ENCODE assay signal across 8 mouse cellular contexts in the genomic region with DNA sequence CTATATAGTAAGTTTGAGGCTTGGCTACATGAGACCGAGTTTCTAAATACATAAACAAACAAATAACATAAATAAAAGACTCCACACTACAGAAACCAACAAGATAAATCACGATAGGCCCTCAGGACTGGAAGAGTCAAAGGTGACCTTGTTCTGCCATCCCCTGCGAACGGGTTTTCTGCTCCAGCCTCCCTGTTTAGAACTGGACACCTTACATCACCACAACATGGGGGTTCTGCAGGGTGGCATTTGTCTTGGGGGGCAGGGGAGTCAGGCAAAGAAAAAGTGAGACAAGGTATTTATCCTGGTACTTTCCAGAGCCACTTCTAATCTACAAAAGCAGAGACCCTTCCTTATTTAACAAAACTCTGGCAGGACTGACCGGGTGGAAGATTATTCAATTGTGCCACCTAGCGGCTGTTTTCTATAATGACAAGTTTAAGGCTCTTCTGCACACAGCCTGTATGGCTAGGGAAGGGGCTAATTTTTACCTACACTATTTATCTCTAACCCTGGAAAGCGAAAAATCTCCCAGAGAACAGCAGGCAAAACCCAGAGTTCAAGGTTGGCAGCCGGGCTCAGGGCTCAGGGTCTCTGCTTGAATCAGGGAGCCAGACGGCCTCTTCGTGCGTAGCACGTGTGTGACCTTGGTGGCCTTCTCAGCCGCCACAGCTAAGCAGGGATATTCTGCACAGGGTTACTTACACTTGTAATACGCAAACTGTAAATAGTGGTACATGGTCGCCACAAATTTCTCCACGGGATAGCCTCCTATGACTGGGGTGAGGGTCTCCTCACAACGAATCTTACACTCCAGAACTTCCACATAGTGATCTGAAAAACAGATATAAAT. TPM values are rescaled to one million over a fixed set of nuclear protein-coding genes. Genes with fewer than 3 reads are reported as not detected.
DNase-seq lines count a peak whose midpoint lies in the region; ATAC-seq lines count a peak whose summit lies in the region.

No protein-coding gene starts in this region.

- ATAC-seq in erythroblast, adult 5-6 weeks (replicated peaks; ENCODE audit: low FRiP score, poor library complexity, severe bottlenecking) = peak; percentile 65
- peak; percentile 82 for ATAC-seq in megakaryocyte, adult 5-6 weeks (ENCODE audit: poor library complexity, severe bottlenecking)

- peak; percentile 18 to 40 for DNase-seq in left cerebral cortex, postnatal 25 days (ENCODE audit: low spot score in 2 of 2)
- no peak for DNase-seq in left cerebral cortex, postnatal 4 days
- peak; percentile 72 for DNase-seq in NIH3T3 (ENCODE audit: low read depth)
- DNase-seq in kidney, adult 18-20 months = peak; percentile 48
- peak; percentile 35 for DNase-seq in thymus, postnatal 4 days
- DNase-seq in testis, postnatal 10 days (ENCODE audit: low spot score) = no peak

- intact Hi-C loops in left cerebral cortex, postnatal 25 days (cut with DNase I) = loop anchor here (2.0 to 5.0 kb wide), 2 partner anchors 62 to 389 kb away; no protein-coding TSS in a partner anchor
- intact Hi-C loops in left cerebral cortex, postnatal 4 days (cut with DNase I) = loop anchor here (5.0 kb wide), 1 partner anchor 389 kb away; no protein-coding TSS in a partner anchor

RNA-seq across cellular contexts. Expression of gene Crtap, which starts 9.4 kb away (rescaled TPM):
- 1 to 10 TPM; 5.9 to 7.1 TPM for total RNA-seq in left cerebral cortex, postnatal 25 days (2021)
- total RNA-seq in left cerebral cortex, postnatal 4 days (2021) = 10 to 100 TPM; 13.6 to 18.3 TPM
- 1.5 and 13.4 TPM in 2 replicates for total RNA-seq in erythroblast, adult 5-6 weeks (2015; ENCODE audit: low replicate concordance)
- 3.2 and 3.5 TPM in 2 replicates for total RNA-seq in erythroblast, adult 5-6 weeks (2017; ENCODE audit: low replicate concordance)
- 23.8 and 32.6 TPM in 2 replicates for total RNA-seq in megakaryocyte, adult 5-6 weeks (2015)
- 5.6 and 13.1 TPM in 2 replicates for total RNA-seq in megakaryocyte, adult 5-6 weeks (2017)

RNA-seq across cellular contexts. Expression of gene Glb1, which starts 19.8 kb away (rescaled TPM):
- total RNA-seq in left cerebral cortex, postnatal 25 days (2021) = 10 to 100 TPM; 22.2 to 24.4 TPM
- 10 to 100 TPM; 26.7 to 30.3 TPM for total RNA-seq in left cerebral cortex, postnatal 4 days (2021)
- 5.0 and 15.9 TPM in 2 replicates for total RNA-seq in erythroblast, adult 5-6 weeks (2015; ENCODE audit: low replicate concordance)
- 1.4 and 2.4 TPM in 2 replicates for total RNA-seq in erythroblast, adult 5-6 weeks (2017; ENCODE audit: low replicate concordance)
- total RNA-seq in megakaryocyte, adult 5-6 weeks (2015) = 29.8 TPM in 2 replicates
- total RNA-seq in megakaryocyte, adult 5-6 weeks (2017) = 21.2 and 24.5 TPM in 2 replicates

RNA-seq across cellular contexts. Expression of gene Tmppe, which starts 19.8 kb away (rescaled TPM):
- total RNA-seq in left cerebral cortex, postnatal 25 days (2021) = 10 to 100 TPM in 1 of 2 experiments, 1 to 10 TPM in 1; 9.7 to 10.8 TPM
- total RNA-seq in left cerebral cortex, postnatal 4 days (2021) = 10 to 100 TPM; 11.1 to 11.4 TPM
- total RNA-seq in erythroblast, adult 5-6 weeks (2015; ENCODE audit: low replicate concordance) = not detected in 2 replicates
- total RNA-seq in erythroblast, adult 5-6 weeks (2017; ENCODE audit: low replicate concordance) = 2.2 and 2.4 TPM in 2 replicates
- 1.2 and 2.4 TPM in 2 replicates for total RNA-seq in megakaryocyte, adult 5-6 weeks (2015)
- total RNA-seq in megakaryocyte, adult 5-6 weeks (2017) = 4.6 and 6.9 TPM in 2 replicates

RNA-seq across cellular contexts. Expression of gene Bcl2a1c, which starts 51.2 kb away (rescaled TPM):
- total RNA-seq in left cerebral cortex, postnatal 25 days (2021) = not detected
- total RNA-seq in left cerebral cortex, postnatal 4 days (2021) = not detected
- not detected in 2 replicates for total RNA-seq in erythroblast, adult 5-6 weeks (2015; ENCODE audit: low replicate concordance)
- not detected in 2 replicates for total RNA-seq in erythroblast, adult 5-6 weeks (2017; ENCODE audit: low replicate concordance)
- not detected in 2 replicates for total RNA-seq in megakaryocyte, adult 5-6 weeks (2015)
- total RNA-seq in megakaryocyte, adult 5-6 weeks (2017) = not detected in 2 replicates

Comparison
In these comparisons a context has a peak if more than half of its experiments do, and no peak if none do; other contexts are left out.
1. DNase-seq: peak in left cerebral cortex, postnatal 25 days (2 of 2), NIH3T3 (single experiment), kidney, adult 18-20 months (single experiment) and thymus, postnatal 4 days (single experiment); none in left cerebral cortex, postnatal 4 days (single experiment) and testis, postnatal 10 days (single experiment).